In genomic region chr8:73750571-73750970, GRCm38 (mm10) we compare ENCODE assay signal across 25 mouse cellular contexts.
DNase-seq lines count a peak whose midpoint lies in the region; ATAC-seq lines count a peak whose summit lies in the region.
"Had no signal": no experiment of that assay in that cellular context is flagged by ENCODE, and none has a peak within 500 bp of the region (broad histone marks: within the 10 kb centered on the region; RNA-seq: fewer than 3 reads in every experiment).

No protein-coding gene starts in this region.

- no peaks in the 10 kb centered on the region for H3K9me3 ChIP-seq in kidney, embryonic 16.5 days (ENCODE audit: low read length)
- H3K9me3 ChIP-seq: forebrain, embryonic 10.5 days; forebrain, embryonic 13.5 days; heart, embryonic 10.5 days; heart, embryonic 13.5 days had no signal

- DNase-seq in heart, adult 11 months: peak; percentile 23
- DNase-seq in heart, adult 8-10 months (ENCODE audit: low spot score): no peak
- DNase-seq in kidney, adult 11 months: no peak
- DNase-seq in liver: no peak
- no peak for DNase-seq in thymus, postnatal 10 days (ENCODE audit: low spot score in 2 of 2)
- DNase-seq: adrenal gland, postnatal 10 days; adrenal gland, postnatal 36 days; cerebellum, adult 18-20 months; cerebellum, adult 9-10 months; cerebellum, postnatal 14 days; gastrocnemius, postnatal 10 days; gastrocnemius, postnatal 36 days; heart, adult 18-20 months; heart, postnatal 14 days; heart, postnatal 4 days had no signal

- no peaks in the 10 kb centered on the region for H3K4me1 ChIP-seq in kidney, embryonic 16.5 days (ENCODE audit: insufficient read depth, low read length)
- H3K4me1 ChIP-seq: forebrain, embryonic 10.5 days; forebrain, embryonic 13.5 days; heart, embryonic 10.5 days; heart, embryonic 13.5 days had no signal

- H3K9ac ChIP-seq in kidney, embryonic 16.5 days (replicated peaks; ENCODE audit: low read length): no peak overlapping the region
- H3K9ac ChIP-seq: forebrain, embryonic 13.5 days; heart, embryonic 13.5 days; hindbrain, embryonic 14.5 days had no signal

- no peaks in the 10 kb centered on the region for H3K27me3 ChIP-seq in kidney, embryonic 16.5 days (ENCODE audit: insufficient read depth, low read length)
- H3K27me3 ChIP-seq: forebrain, embryonic 13.5 days; heart, embryonic 13.5 days had no signal

- no peak overlapping the region for H3K27ac ChIP-seq in kidney, embryonic 16.5 days (ENCODE audit: low read length)
- H3K27ac ChIP-seq: forebrain, embryonic 10.5 days; forebrain, embryonic 13.5 days; heart, embryonic 10.5 days; heart, embryonic 13.5 days; hindbrain, embryonic 14.5 days had no signal

- H3K4me2 ChIP-seq in kidney, embryonic 16.5 days (replicated peaks; ENCODE audit: low read depth, low read length): no peak overlapping the region
- H3K4me2 ChIP-seq: forebrain, embryonic 13.5 days; heart, embryonic 13.5 days; hindbrain, embryonic 14.5 days had no signal

- no peak overlapping the region for H3K4me3 ChIP-seq in kidney, embryonic 16.5 days (ENCODE audit: low read length)
- H3K4me3 ChIP-seq: forebrain, embryonic 10.5 days; forebrain, embryonic 13.5 days; heart, embryonic 10.5 days; heart, embryonic 13.5 days had no signal

- WGBS in kidney, embryonic 16.5 days: 52% methylated on average over 7 of the region's 7 CpGs

- peak; percentile 74; the same call in 1 of the 2 replicates for ATAC-seq in kidney, embryonic 16.5 days (ENCODE audit: low FRiP score, low TSS enrichment)
- ATAC-seq in granulocyte monocyte progenitor cell, adult 5-6 weeks (replicated peaks; ENCODE audit: poor library complexity, severe bottlenecking): peak; percentile 50; the same call in 1 of the 2 replicates
- ATAC-seq in megakaryocyte, adult 5-6 weeks (ENCODE audit: poor library complexity, severe bottlenecking): peak; percentile 62
- ATAC-seq: activated CD4-positive, CD25-positive, alpha-beta regulatory T cell, adult 4 months; forebrain, embryonic 13.5 days; forebrain, embryonic 16.5 days had no signal

- H3K36me3 ChIP-seq in kidney, embryonic 16.5 days (ENCODE audit: insufficient read depth, low read length): no peaks in the 10 kb centered on the region
- H3K36me3 ChIP-seq: forebrain, embryonic 10.5 days; heart, embryonic 10.5 days; heart, embryonic 13.5 days had no signal
